Mouse (Mus musculus) heart, adult 2 months (tissue): ENCODE measurements around the gene Aida.
"Not testable (repeated sequence)": the region's sequence is repeated elsewhere in the genome, so short reads cannot be mapped to it uniquely, and the experiment has no call there.

Experiments
- CTCF ChIP-seq: fragments of 200-600 bp; IDR thresholded peaks from 2 replicates; pipeline ENCODE4 v1.8.1; 2022; ENCODE audit warnings: antibody characterized with exemption, mild to moderate bottlenecking, moderate library complexity
- EP300 ChIP-seq: fragments of 200-500 bp; IDR thresholded peaks from 2 replicates; pipeline ENCODE4 v1.6.1; 2011; ENCODE audit warnings: low read depth, low read length, control low read depth; ENCODE audit not compliant: insufficient read depth
- POLR2A ChIP-seq: fragments of 200-500 bp; IDR thresholded peaks from 2 replicates; pipeline ENCODE4 v1.6.1; 2011; ENCODE audit warnings: mild to moderate bottlenecking, low read depth, low read length, control low read depth; ENCODE audit not compliant: insufficient read depth

DNA sequence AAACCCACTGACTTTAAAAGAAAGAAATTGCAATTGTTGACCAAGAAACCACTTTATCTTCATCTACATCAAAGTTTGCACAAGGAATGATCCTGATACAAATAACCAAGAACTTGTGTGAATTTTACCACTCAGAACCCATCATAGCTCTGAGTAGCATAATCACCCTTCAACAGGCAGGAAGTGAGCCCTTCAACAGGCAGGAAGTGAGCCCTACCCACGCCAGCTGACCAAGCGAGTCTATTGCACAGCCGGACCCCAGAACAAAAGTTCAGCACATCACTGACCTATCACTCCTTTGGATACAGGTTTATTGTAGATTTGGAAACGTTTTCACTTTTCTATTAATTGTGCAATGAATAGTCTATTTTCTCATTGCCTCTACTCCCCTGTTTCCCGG, 26.1 kb downstream of the Aida start:
- TF ChIP-seq CTCF, POLR2A, EP300: not testable (repeated sequence)
